Mouse (Mus musculus): ENCODE data around the gene Rapgef3. TPM values are rescaled to one million over a fixed set of nuclear protein-coding genes. Genes with fewer than 3 reads are reported as not detected.

Gene Rapgef3
- polyA plus RNA-seq, 1 experiment = 0.05 TPM

DNA sequence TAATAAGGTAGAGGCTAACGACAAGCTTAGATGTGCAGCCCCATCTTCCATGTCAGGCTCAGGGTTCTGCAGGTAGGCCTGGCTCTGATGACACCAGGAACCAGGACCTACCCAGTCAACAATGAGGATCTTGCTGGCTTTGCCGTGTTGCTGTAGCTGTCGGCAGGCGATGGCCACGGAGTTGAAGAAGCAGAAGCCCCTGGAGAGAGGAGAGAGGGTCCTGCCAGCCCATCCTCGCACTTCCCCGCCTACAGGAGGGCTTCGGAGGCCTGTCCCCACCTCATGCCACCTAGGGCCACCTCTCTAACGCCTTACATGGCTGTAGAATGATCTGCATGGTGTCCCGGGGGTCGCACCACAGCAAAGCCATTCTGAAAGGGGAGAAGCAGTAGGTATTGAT, 31.7 kb upstream of the Rapgef3 start:
- TF ChIP-seq GATA1 (IDR thresholded peaks at IDR 0.05; ENCODE audit: low read length) = no peak

DNA sequence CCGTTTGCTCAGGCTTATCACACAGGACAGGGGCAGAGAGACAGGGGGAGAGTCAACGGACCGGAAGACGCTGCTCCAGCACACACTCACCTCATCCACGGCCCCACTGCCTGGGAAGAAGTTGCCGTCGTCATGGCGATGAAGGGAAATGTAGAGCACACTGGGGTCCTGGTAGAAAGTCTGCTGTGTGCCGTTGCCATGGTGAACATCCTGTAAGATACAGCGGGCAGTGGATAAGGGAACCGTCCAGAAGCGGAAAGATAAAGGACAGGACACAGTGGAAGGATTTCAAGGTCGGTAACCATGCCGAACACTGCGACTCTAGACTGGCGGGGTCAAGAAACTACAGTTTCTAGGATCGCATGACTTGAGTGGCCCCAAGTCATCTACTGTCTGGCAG, 30.4 kb upstream of the Rapgef3 start:
- peak; percentile 50 for TF ChIP-seq GATA1 (IDR thresholded peaks at IDR 0.05; ENCODE audit: low read length)

DNA sequence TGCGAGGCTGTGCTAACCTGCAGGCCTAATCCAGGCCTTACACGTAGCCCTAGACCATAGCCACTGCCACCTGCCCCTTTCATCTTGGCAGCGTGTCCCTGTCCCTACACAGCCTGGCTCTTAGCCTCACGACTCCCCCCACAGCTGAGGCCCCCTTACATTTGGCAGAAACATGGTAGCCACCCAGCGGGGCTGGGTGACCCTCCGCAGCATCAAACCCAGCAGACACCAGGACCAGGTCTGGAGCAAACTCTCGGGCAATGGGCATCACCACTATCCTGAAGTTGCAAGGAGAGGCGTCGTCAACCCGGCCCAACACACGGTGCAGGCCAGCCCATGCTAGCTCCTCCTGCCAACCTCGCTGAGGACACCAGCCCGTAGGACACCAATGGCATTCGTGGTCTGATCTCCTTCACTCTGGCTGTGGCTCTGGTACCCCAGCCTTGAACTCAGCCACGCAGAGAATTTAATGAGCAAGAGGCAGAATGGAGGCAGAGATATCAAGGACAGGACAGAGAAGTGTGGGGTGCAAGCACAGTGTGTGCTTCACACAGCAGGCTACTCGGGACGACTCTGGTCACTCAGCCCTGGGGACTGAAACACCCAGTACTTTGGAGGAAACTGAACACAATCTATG, 29.0 kb upstream of the Rapgef3 start:
- no peak for TF ChIP-seq GATA1 (IDR thresholded peaks at IDR 0.05; ENCODE audit: low read length)

- no peak for TF ChIP-seq GATA1 (IDR thresholded peaks at IDR 0.05; ENCODE audit: low read length)
Measured at GRCm38 (mm10) chr15:97795559-97796235, 27.9 kb upstream of the Rapgef3 start.

- TF ChIP-seq GATA1 (IDR thresholded peaks at IDR 0.05; ENCODE audit: low read length) = no peak
Measured at GRCm38 (mm10) chr15:97794268-97794667, 26.5 kb upstream of the Rapgef3 start.

DNA sequence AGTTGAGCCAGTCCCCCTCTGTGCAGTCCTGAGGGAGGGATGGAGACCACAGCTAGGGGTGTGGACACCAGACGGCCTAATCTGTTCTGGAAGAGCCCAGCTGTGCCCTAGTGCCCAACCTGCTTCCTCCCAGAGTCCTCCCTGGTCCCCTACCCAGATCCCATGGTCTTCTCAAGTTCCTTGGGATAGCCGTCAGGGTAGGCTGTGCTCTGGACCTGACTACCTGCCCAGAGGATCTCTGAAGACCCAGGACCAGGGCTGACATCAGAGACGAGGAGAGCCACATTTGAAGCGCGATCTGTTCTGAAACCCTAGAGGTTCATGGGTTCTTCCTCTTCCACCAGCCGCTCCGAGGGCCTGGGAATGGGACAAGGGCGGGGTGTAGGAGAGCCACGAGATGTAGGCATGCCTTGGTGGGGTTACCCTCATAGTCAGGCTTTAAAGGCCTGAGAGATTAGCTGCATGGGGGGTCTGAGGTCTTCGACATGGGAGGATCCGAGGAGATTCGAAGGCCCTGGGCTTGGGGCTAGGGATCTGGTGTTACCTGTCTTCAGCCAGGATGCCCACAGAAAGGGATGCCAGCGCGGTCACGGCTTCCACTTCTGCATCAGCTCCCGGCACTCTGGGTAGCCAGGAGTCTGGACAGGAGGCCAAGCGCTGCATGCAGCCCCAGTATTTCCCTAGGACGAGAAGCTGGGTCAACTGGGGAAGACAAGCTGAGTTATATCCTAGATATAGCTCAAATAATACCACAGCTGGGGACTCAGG, 25.8 kb upstream of the Rapgef3 start:
- TF ChIP-seq GATA1 (IDR thresholded peaks at IDR 0.05; ENCODE audit: low read length) = no peak

- TF ChIP-seq GATA1 (IDR thresholded peaks at IDR 0.05; ENCODE audit: low read length) = no peak
Measured at GRCm38 (mm10) chr15:97791126-97791700, 23.4 kb upstream of the Rapgef3 start.

DNA sequence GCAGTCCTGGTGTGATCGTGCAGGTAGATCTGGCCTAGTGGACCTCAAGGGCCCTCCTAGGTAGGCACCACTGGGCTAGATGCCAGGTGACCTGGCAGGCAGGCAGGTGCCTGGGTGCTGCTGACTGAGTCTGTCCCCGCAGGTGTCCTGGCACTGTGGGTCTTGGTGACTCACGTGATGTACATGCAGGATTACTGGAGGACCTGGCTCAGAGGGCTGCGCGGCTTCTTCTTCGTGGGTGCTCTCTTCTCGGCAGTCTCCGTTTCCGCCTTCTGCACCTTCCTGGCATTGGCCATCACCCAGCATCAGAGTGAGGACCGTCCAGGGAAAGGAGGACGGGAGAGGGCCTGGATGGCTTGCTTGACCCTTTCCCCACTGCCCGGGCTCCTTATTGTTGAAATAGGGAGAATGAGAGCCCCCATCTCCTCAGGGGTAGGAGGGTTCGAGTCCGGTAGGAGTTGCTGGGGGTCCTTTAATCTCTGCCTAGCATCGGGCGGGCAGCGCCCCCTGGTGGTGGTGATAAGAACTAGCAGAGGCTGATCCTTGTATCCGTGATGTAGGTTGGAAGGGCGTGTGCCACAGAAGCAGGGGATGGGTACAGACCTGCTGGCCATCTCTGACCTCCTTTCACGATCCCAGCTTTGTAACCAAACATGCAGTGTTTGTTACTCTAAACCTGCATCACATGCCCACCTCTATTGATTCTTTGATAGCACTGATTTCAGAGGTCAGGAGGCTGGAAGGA, 22.2 kb upstream of the Rapgef3 start:
- no peak for TF ChIP-seq GATA1 (IDR thresholded peaks at IDR 0.05; ENCODE audit: low read length)

DNA sequence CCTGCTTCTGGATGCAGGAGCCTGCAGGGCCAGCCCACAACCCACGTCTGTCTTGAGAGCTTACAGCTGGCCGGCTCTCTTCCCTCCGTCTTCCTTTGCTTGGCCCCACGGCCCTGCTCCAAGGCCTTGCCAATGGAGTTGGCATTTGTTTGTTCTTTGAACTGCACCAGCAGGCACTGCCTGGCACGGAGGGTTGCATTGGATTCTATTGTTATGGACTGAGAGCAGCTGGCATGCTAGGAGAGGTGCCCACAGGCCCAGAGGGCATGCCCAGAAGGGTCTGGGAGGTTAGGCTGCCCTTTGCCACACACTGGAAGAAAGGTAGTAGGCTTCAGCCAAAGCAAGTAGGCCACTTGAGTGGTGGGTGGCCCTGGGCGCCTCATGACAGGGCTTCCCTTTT, 21.0 kb upstream of the Rapgef3 start:
- TF ChIP-seq GATA1 (IDR thresholded peaks at IDR 0.05; ENCODE audit: low read length) = no peak

GRCm38 (mm10) chr15:97787799-97788667, 20.3 kb upstream of the Rapgef3 start:
- no peak for TF ChIP-seq GATA1 (IDR thresholded peaks at IDR 0.05; ENCODE audit: low read length)

- no peak for TF ChIP-seq GATA1 (IDR thresholded peaks at IDR 0.05; ENCODE audit: low read length)
Measured at GRCm38 (mm10) chr15:97787148-97787798, 19.5 kb upstream of the Rapgef3 start.

DNA sequence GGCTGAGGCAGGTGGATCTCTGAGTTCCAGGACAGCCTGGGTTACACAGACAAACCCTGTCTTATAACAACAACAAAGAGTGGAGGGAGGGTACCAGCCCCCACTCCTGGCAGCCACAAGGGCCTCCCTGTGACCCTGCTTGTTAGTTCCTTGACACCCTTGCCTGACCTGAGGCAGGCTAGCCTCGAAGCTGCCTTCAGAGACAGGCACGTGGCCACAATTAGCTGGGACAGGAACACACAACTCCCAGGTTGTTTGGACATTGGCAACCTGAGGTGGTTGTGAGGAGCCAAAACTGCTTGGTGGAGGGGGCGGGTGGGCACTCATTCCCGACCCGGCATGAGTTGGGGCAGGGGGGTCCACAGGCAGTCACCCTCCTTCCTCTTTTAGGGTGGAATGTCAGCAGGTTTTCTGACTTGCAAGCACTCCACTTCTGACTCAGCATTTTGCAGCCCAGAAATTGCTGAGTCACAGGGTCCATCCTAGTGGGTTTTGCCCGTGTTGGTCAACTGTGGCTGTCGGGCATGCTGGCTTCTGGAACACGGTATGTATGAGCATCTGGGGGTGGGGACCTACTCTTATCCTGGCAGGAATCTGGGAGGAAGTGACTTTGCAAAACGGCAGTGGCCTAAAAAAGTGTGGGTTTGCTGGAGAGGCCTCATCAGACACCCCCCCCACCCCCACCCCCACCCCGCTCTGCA, 18.8 kb upstream of the Rapgef3 start:
- TF ChIP-seq GATA1 (IDR thresholded peaks at IDR 0.05; ENCODE audit: low read length) = peak; percentile 52

GRCm38 (mm10) chr15:97785731-97786411, 18.1 kb upstream of the Rapgef3 start:
- TF ChIP-seq GATA1 (IDR thresholded peaks at IDR 0.05; ENCODE audit: low read length) = peak; percentile 19

All from G1E-ER4 (cell line).